Comparison of ENCODE assay signal across 8 mouse cellular contexts in genomic region chr4:154636721-154637311, GRCm38 (mm10). TPM values are rescaled to one million over a fixed set of nuclear protein-coding genes. Genes with fewer than 3 reads are reported as not detected.
A peak's percentile ranks its signal among the peaks of the same experiment; 100 is the strongest.
DNase-seq lines count a peak whose midpoint lies in the region; ATAC-seq and TF ChIP-seq lines count a peak whose summit lies in the region.

Prdm16 (minus strand) TSS chr4:154636873.

- H3K27me3 ChIP-seq in heart, embryonic 12.5 days (replicated peaks), result peaks cover 67% of the 10 kb centered on the region
- peaks cover 94% of the 10 kb centered on the region for H3K27me3 ChIP-seq in kidney, embryonic 14.5 days (ENCODE audit: control insufficient read depth, insufficient read depth, low read length)
- H3K27me3 ChIP-seq in lung, postnatal 0 days (replicated peaks; ENCODE audit: insufficient read depth, low read length), result peaks cover 51% of the 10 kb centered on the region
- peaks cover 2% of the 10 kb centered on the region; the same call in 1 of the 2 replicates for H3K27me3 ChIP-seq in stomach, postnatal 0 days (ENCODE audit: control insufficient read depth, insufficient read depth, low read length)

- H3K9ac ChIP-seq in heart, embryonic 12.5 days, result peak within 1 kb of the TSS; percentile 90
- H3K9ac ChIP-seq in kidney, embryonic 14.5 days (ENCODE audit: low read depth, low read length), result peak within 1 kb of the TSS; percentile 82
- H3K9ac ChIP-seq in lung, postnatal 0 days (replicated peaks; ENCODE audit: low read depth), result peak within 1 kb of the TSS; percentile 68
- peak within 1 kb of the TSS; percentile 83 for H3K9ac ChIP-seq in stomach, postnatal 0 days (ENCODE audit: low read length)

- H3K4me2 ChIP-seq in heart, embryonic 12.5 days, result peak within 1 kb of the TSS; percentile 80
- H3K4me2 ChIP-seq in kidney, embryonic 14.5 days (replicated peaks; ENCODE audit: low read depth, low read length), result peak within 1 kb of the TSS; percentile 90
- peak within 1 kb of the TSS; percentile 97 for H3K4me2 ChIP-seq in lung, postnatal 0 days (replicated peaks; ENCODE audit: low read depth, low read length)
- peak within 1 kb of the TSS; percentile 87 for H3K4me2 ChIP-seq in stomach, postnatal 0 days (replicated peaks; ENCODE audit: low read depth)

- peak within 1 kb of the TSS; percentile 96 for H3K27ac ChIP-seq in heart, embryonic 12.5 days (ENCODE audit: poor library complexity, severe bottlenecking)
- H3K27ac ChIP-seq in kidney, embryonic 14.5 days (ENCODE audit: low read depth, low read length), result peak within 1 kb of the TSS; percentile 91
- H3K27ac ChIP-seq in lung, postnatal 0 days (ENCODE audit: low read length), result peak within 1 kb of the TSS; percentile 95
- H3K27ac ChIP-seq in stomach, postnatal 0 days (replicated peaks), result peak within 1 kb of the TSS; percentile 92

- peak; percentile 33 to 45 for DNase-seq in right cerebral cortex, adult 2 months (ENCODE audit: low spot score in 2 of 2)
- no peak for DNase-seq in right cerebral cortex, postnatal 36 days (ENCODE audit: low spot score in 2 of 2)
- peak; percentile 85 for DNase-seq in embryo, embryonic 10 days (ENCODE audit: low spot score)
- peak; percentile 73 for DNase-seq in lung, postnatal 0 days (ENCODE audit: low spot score)
- DNase-seq in stomach, postnatal 0 days (ENCODE audit: low spot score), result peak; percentile 89
- no peak for DNase-seq in spleen, adult 12 weeks (ENCODE audit: low spot score)

- WGBS in heart, embryonic 12.5 days, result under 1% methylated on average over 47 of the region's 47 CpGs
- 0% methylated on average over 47 of the region's 47 CpGs for WGBS in kidney, embryonic 14.5 days
- WGBS in lung, postnatal 0 days, result 1% methylated on average over 47 of the region's 47 CpGs
- WGBS in stomach, postnatal 0 days, result under 1% methylated on average over 44 of the region's 47 CpGs

- TF ChIP-seq CTCF in lung, postnatal 0 days (IDR thresholded peaks at IDR 0.05), result no peak
- no peak for TF ChIP-seq CTCF in stomach, postnatal 0 days (IDR thresholded peaks at IDR 0.05; ENCODE audit: low read depth)

- H3K4me1 ChIP-seq in heart, embryonic 12.5 days (replicated peaks), result peaks cover 54% of the 10 kb centered on the region
- peaks cover 13% of the 10 kb centered on the region; the same call in 1 of the 2 replicates for H3K4me1 ChIP-seq in kidney, embryonic 14.5 days (ENCODE audit: control insufficient read depth, insufficient read depth, low read length)
- H3K4me1 ChIP-seq in lung, postnatal 0 days (ENCODE audit: insufficient read depth, low read depth, low read length), result 0 out of 2 replicates have a peak, but pooled peaks cover 2% of the 10 kb centered on the region
- no peaks in the 10 kb centered on the region for H3K4me1 ChIP-seq in stomach, postnatal 0 days (replicated peaks; ENCODE audit: control insufficient read depth, insufficient read depth)

- peak; percentile 56 for ATAC-seq in heart, embryonic 12.5 days (ENCODE audit: insufficient number of reproducible peaks, low FRiP score)
- ATAC-seq in kidney, embryonic 14.5 days (ENCODE audit: low FRiP score, low TSS enrichment), result peak; percentile 38
- ATAC-seq in lung, postnatal 0 days, result peak; percentile 67
- peak; percentile 73 for ATAC-seq in stomach, postnatal 0 days (ENCODE audit: low FRiP score, low TSS enrichment)

- H3K4me3 ChIP-seq in heart, embryonic 12.5 days, result peak within 1 kb of the TSS; percentile 75
- peak within 1 kb of the TSS; percentile 65 for H3K4me3 ChIP-seq in kidney, embryonic 14.5 days (ENCODE audit: low read length)
- peak within 1 kb of the TSS; percentile 79 for H3K4me3 ChIP-seq in lung, postnatal 0 days (ENCODE audit: low read depth, low read length)
- H3K4me3 ChIP-seq in stomach, postnatal 0 days (ENCODE audit: low read depth, low read length), result peak within 1 kb of the TSS; percentile 74

- TF ChIP-seq EP300 in lung, postnatal 0 days (IDR thresholded peaks at IDR 0.05), result no peak
- no peak for TF ChIP-seq EP300 in stomach, postnatal 0 days (optimal IDR thresholded peaks at IDR 0.05)

- no peaks in the 10 kb centered on the region for H3K9me3 ChIP-seq in heart, embryonic 12.5 days (replicated peaks)
- H3K9me3 ChIP-seq in kidney, embryonic 14.5 days (ENCODE audit: control insufficient read depth, low read length), result no peaks in the 10 kb centered on the region
- H3K9me3 ChIP-seq in lung, postnatal 0 days (ENCODE audit: low read length), result no peaks in the 10 kb centered on the region
- H3K9me3 ChIP-seq in stomach, postnatal 0 days (ENCODE audit: control insufficient read depth, low read length), result no peaks in the 10 kb centered on the region

- H3K36me3 ChIP-seq in heart, embryonic 12.5 days, result no peaks in the 10 kb centered on the region
- no peaks in the 10 kb centered on the region for H3K36me3 ChIP-seq in kidney, embryonic 14.5 days (ENCODE audit: control insufficient read depth, insufficient read depth, low read length)
- no peaks in the 10 kb centered on the region for H3K36me3 ChIP-seq in lung, postnatal 0 days (ENCODE audit: insufficient read depth, low read length)
- H3K36me3 ChIP-seq in stomach, postnatal 0 days (ENCODE audit: control insufficient read depth, insufficient read depth, low read length), result no peaks in the 10 kb centered on the region

RNA-seq across cellular contexts. Expression of gene Prdm16, which starts in this region (rescaled TPM):
- polyA plus RNA-seq in heart, embryonic 12.5 days (2016; fragmentation: Nextera tagmentation; extraction: Ambion mirVana), result 21.8 and 23.0 TPM in 2 replicates
- polyA plus RNA-seq in kidney, embryonic 14.5 days (2014; fragmentation: Nextera tagmentation; extraction: Ambion mirVana), result 13.5 and 25.4 TPM in 2 replicates
- 15.2 and 19.2 TPM in 2 replicates for polyA plus RNA-seq in lung, postnatal 0 days (2015; fragmentation: Nextera tagmentation; extraction: Ambion mirVana)
- polyA plus RNA-seq in stomach, postnatal 0 days (2015; fragmentation: Nextera tagmentation; extraction: Ambion mirVana), result 15.6 and 18.5 TPM in 2 replicates

Comparison
In these comparisons a context has a peak if more than half of its experiments do, and no peak if none do; other contexts are left out.
1. DNase-seq: peak in right cerebral cortex, adult 2 months (2 of 2), embryo, embryonic 10 days (single experiment), lung, postnatal 0 days (single experiment) and stomach, postnatal 0 days (single experiment); none in right cerebral cortex, postnatal 36 days (0 of 2) and spleen, adult 12 weeks (single experiment).
2. Peak in every context shown above with its lines, with median percentiles within 50 percentile points of each other: ATAC-seq, H3K27ac ChIP-seq, H3K4me2 ChIP-seq, H3K4me3 ChIP-seq and H3K9ac ChIP-seq.